Mouse (Mus musculus): ENCODE data around the gene Shc3. TPM values are rescaled to one million over a fixed set of nuclear protein-coding genes. Genes with fewer than 3 reads are reported as not detected.

Gene Shc3
- total RNA-seq, 2 experiments from 2014 or later, result 3.7 to 3.8 TPM

DNA sequence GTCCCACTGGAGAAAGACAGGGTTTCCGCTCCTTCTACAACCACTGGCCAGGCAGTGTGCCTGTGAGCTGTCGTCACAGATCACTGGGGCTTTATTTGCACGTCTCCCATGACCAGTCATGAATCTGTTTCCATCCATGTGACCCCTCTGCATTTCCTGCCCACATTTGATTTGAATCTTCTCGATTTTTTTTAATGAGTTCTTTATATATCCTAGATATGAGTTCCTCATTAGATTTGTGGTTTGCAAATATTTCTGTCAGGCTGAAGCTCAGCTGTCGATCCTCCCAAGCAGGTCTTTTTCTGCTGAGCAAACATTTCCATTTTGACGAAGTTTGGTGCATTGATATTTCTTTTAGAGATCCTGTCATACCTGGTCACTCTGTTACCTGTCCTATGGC is 171.4 kb downstream of the Shc3 start:
- intact Hi-C loops (cut with DNase I), result no loop called here
- no peak for DNase-seq

DNA sequence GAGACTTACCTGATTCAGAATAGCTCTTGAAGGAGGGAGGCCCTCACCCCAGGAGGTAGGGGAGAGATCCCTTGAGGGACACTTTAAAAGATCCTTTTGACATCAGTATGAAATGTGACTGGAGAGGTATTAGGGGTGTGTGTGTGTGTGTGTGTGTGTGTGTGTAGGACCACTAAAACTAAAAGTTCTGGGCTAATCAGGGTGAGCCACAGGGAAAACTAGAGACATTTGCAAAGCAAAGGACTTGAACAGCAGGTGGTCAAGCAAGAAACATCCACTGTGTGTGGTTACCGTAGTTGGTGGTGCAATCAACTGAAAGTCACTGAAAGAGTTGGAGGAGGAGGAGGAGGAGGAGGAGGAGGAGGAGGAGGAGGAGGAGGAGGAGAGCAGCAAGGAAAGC is 177.0 kb downstream of the Shc3 start:
- intact Hi-C loops (cut with DNase I), result no loop called here
- DNase-seq, result no peak

DNA sequence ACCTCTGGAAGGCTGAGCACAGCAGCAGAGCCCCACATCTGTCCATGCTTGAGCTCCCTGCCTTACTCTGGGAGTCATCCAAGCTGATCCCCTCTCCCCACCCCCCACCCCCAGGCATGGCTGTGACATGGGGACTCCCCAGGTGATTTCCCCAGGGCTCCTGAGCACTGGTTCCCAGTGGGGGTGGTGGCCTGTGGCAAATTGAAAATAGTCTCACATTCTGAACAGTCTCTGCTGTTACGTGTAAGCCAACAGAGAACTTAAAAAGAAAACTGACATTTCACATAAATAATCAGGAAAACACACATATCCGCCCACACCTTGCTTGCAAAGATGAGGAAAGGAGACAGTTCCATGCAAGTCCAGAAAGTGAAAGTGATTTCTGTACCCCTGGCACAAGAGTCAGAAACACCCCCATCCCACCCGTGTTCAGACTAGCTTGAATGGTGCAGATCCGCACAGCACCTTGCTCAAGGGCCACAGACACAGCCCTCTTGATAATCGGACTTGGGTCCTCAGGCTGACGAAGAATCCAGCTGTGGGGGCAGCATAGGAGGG is 177.8 kb downstream of the Shc3 start:
- DNase-seq, result no peak
- intact Hi-C loops (cut with DNase I), result no loop called here

- no peak for DNase-seq
- intact Hi-C loops (cut with DNase I), result no loop called here
These were observed 178.8 kb downstream of the Shc3 start for GRCm38 (mm10) chr13:51390398-51390797.

GRCm38 (mm10) chr13:51387908-51388307 is 181.3 kb downstream of the Shc3 start:
- intact Hi-C loops (cut with DNase I), result no loop called here
- DNase-seq, result no peak

GRCm38 (mm10) chr13:51384899-51385298 is 184.3 kb downstream of the Shc3 start:
- DNase-seq, result no peak
- intact Hi-C loops (cut with DNase I), result no loop called here

DNA sequence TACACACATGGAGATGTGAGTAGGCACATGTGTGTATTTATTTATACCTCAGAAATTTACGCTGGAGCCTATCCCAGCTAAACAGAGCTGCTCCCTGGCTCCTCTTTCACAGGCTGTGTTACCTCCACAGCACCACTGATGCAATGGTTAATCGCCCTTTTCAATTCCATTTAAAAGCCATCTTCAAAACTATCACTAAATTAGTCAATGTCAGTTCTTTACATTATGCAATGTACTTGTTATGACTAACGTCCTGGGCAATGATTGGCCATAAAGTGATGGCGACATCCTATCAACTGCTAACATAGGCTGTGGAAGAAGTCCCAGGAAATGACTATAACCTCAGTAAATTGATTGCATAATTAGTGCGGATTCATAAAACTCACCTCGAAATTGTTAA is 187.7 kb downstream of the Shc3 start:
- no peak for DNase-seq
- intact Hi-C loops (cut with DNase I), result no loop called here

Other genes starting within 250 kb of the Shc3 start
- gene S1pr3, start 160.8 kb downstream of the Shc3 start, total RNA-seq (2021), result 10 to 100 TPM; 25.6 to 31.5 TPM
- 10 to 100 TPM; 25.1 to 26.0 TPM for gene Cks2, start 75.8 kb upstream of the Shc3 start, total RNA-seq (2021)
- gene Secisbp2, start 82.3 kb upstream of the Shc3 start, total RNA-seq (2021), result 10 to 100 TPM; 20.0 to 22.0 TPM
- gene Sema4d, start 224.3 kb upstream of the Shc3 start, total RNA-seq (2021), result 10 to 100 TPM; 69.1 to 79.5 TPM